Mouse (Mus musculus) erythroblast, embryonic 14.5 days (primary cell): Measurements from ENCODE around the gene Hspa4l.

Experiments
- GATA1 ChIP-seq: IDR thresholded peaks from 2 replicates; pipeline ENCODE4 v1.6.1; 2012; ENCODE audit warnings: low read length, inconsistent platforms, mixed read lengths
- TAL1 ChIP-seq: IDR thresholded peaks from 3 replicates; pipeline ENCODE4 v1.6.1; 2012; ENCODE audit warnings: low read length, inconsistent platforms, mixed read lengths

- no peak for TF ChIP-seq GATA1
- no peak for TF ChIP-seq TAL1
Measured at GRCm38 (mm10) chr3:40716056-40716455, 28.2 kb upstream of the Hspa4l start.
